Mouse (Mus musculus) C2C12 (cell line): ENCODE measurements around the gene Rnps1.

Experiments
- CEBPB ChIP-seq: IDR thresholded peaks from one replicate; pipeline ENCODE4 v1.6.1; 2011; ENCODE audit warnings: low read depth, mild to moderate bottlenecking, control low read depth, moderate library complexity
- CTCF ChIP-seq: IDR thresholded peaks from one replicate; pipeline ENCODE4 v1.5.1; 2011; ENCODE audit not compliant: control insufficient read depth, insufficient read depth, insufficient read length
- MAX ChIP-seq: IDR thresholded peaks from one replicate; pipeline ENCODE4 v1.6.1; 2011; ENCODE audit warnings: mild to moderate bottlenecking, control low read depth
- MYOD1 ChIP-seq: IDR thresholded peaks from one replicate; pipeline ENCODE4 v1.6.1; 2011; ENCODE audit warnings: low read depth; ENCODE audit not compliant: control insufficient read depth, insufficient read length
- USF1 ChIP-seq: IDR thresholded peaks from one replicate; pipeline ENCODE4 v1.6.1; 2011; ENCODE audit warnings: low read depth, mild to moderate bottlenecking, control low read depth, moderate library complexity

GRCm38 (mm10) chr17:24461580-24461979, 47.2 kb downstream of the Rnps1 start:
- TF ChIP-seq CTCF (no peak), MAX (no peak), USF1 (no peak), MYOD1 (no peak), CEBPB (no peak)
